Mouse (Mus musculus) kidney, embryonic 14.5 days (tissue): ENCODE results near the gene Il17rb. TPM values are rescaled to one million over a fixed set of nuclear protein-coding genes. Genes with fewer than 3 reads are reported as not detected.

Experiments
- ATAC-seq: fragments of 200-750 bp; cut with Nextera tagmentation; 2 replicates; pipeline ENCODE4 v1.8.0; 2017; ENCODE audit warnings: moderate number of reproducible peaks, mild to moderate bottlenecking, moderate TSS enrichment, moderate library complexity; ENCODE audit not compliant: low FRiP score, low TSS enrichment
- H3K27ac ChIP-seq: fragments of 300-500 bp; sonication (generic); 2 replicates; pipeline ENCODE4 v1.5.1; 2014; ENCODE audit warnings: low read depth, mild to moderate bottlenecking, low read length, moderate library complexity, mixed read lengths
- H3K27me3 ChIP-seq: fragments of 300-500 bp; sonication (generic); 2 replicates; pipeline ENCODE4 v1.6.1; 2014; ENCODE audit warnings: mild to moderate bottlenecking, low read length; ENCODE audit not compliant: control insufficient read depth, insufficient read depth
- H3K36me3 ChIP-seq: fragments of 300-500 bp; sonication (generic); 2 replicates; pipeline ENCODE4 v1.6.1; 2014; ENCODE audit warnings: low read length, mixed read lengths; ENCODE audit not compliant: control insufficient read depth, insufficient read depth
- H3K4me1 ChIP-seq: fragments of 300-500 bp; sonication (generic); 2 replicates; pipeline ENCODE4 v1.6.1; 2014; ENCODE audit warnings: low read length, mixed read lengths; ENCODE audit not compliant: control insufficient read depth, insufficient read depth
- H3K4me2 ChIP-seq: fragments of 300-500 bp; sonication (generic); replicated peaks from 2 replicates; pipeline ENCODE4 v1.6.1; 2014; ENCODE audit warnings: low read depth, mild to moderate bottlenecking, low read length
- H3K4me3 ChIP-seq: fragments of 300-500 bp; sonication (generic); 2 replicates; pipeline ENCODE4 v1.5.1; 2014; ENCODE audit warnings: mild to moderate bottlenecking, low read length
- H3K9ac ChIP-seq: fragments of 300-500 bp; sonication (generic); 2 replicates; pipeline ENCODE4 v1.6.1; 2014; ENCODE audit warnings: low read depth, mild to moderate bottlenecking, low read length, moderate library complexity
- H3K9me3 ChIP-seq: fragments of 300-500 bp; sonication (generic); 2 replicates; pipeline ENCODE4 v1.6.1; 2016; ENCODE audit warnings: low read length; ENCODE audit not compliant: control insufficient read depth
- WGBS: fragments of 180-500 bp; shearing (Covaris S2); extraction: QIAGEN DNeasy Blood & Tissue Kit; methylation state at CpG from one replicate; pipeline ENCODE4 v1.1.7; 2014; 5-methylcytosine and 5-hydroxymethylcytosine counted together
- microRNA-seq: library from miRNA; unstranded; fragments of <30 nt; microRNA quantifications from one replicate; pipeline ENCODE4, GENCODE M21; 2016
- polyA plus RNA-seq: library from polyadenylated mRNA; unstranded; fragments of >200 nt; fragmentation: Nextera tagmentation; extraction: Ambion mirVana; gene quantifications from 2 replicates; pipeline ENCODE4 v1.2.1, GENCODE M21; 2014

Il17rb gene
- polyA plus RNA-seq, 1 experiment from 2014 or later = 1.4 TPM

DNA sequence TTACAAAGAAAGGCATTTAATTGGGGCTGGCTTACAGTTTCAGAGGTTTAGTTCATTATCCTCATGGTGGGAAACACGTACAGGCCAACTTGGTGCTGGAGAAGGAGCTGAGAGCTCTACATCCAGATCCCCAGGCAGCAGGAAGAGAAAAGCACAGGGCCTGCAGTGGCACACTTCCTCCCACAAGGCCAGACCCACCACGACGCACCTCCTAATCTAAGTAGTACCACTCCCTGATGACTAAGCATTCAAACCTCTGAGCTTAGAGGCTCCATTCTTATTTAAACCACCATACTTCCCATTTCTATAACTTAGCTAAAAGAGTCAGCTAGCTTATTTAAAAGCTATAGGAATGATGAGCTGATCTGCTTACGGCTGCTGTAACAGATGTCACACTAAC, 57.9 kb downstream of the Il17rb start:
- H3K36me3 ChIP-seq = no peaks in the 10 kb centered on the region
- ATAC-seq = no peak
- H3K9me3 ChIP-seq = no peaks in the 10 kb centered on the region
- no peaks in the 10 kb centered on the region for H3K27me3 ChIP-seq
- no peak overlapping the region for H3K4me3 ChIP-seq
- H3K9ac ChIP-seq = no peak overlapping the region
- H3K4me2 ChIP-seq = no peak overlapping the region
- no peaks in the 10 kb centered on the region for H3K4me1 ChIP-seq
- no peak overlapping the region for H3K27ac ChIP-seq
- 85% methylated on average over 4 of the region's 4 CpGs for WGBS

DNA sequence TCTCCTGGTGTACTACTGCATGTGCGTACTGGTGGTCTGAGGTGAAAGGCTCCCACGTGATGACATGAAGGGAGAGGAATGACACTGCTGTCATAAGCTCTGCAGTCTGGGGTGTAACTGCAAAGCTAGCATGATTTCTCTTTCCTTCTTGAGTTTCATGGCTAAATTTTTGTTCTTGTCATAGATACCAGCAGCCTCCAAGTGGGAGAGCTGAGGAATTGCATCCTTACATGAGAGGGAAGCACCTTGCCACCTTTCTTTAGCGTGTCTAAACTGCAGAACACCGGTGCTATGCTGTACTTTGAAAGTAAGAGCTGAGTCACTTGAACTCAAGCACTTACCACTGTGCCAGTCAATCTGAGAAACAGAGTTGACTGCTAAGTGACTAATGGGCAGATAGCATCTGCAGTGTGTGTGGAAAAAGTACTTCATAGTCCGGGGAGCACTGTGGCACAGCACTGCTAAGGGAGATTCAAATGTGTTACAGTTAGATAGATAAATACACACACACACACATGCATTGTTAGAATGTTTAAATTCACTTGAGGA, 61.9 kb downstream of the Il17rb start:
- no peak for ATAC-seq
- Histone ChIP-seq H3K36me3 (no peaks in the 10 kb centered on the region), H3K4me3 (no peak overlapping the region), H3K27ac (no peak overlapping the region), H3K9ac (no peak overlapping the region), H3K9me3 (no peaks in the 10 kb centered on the region), H3K27me3 (peaks cover 3% of the 10 kb centered on the region; the same call in 1 of the 2 replicates), H3K4me2 (no peak overlapping the region), H3K4me1 (no peaks in the 10 kb centered on the region)
- WGBS = 76% methylated on average over 5 of the region's 5 CpGs

Small RNA genes within 50 kb of the gene (microRNA-seq; reads per million reads assigned to microRNA genes)
- 0.63 reads per million for gene Mir6947

Other genes with a start within 250 kb of the Il17rb start
- gene Selenok, start 40.6 kb downstream of the Il17rb start, polyA plus RNA-seq = 203 and 294 TPM in 2 replicates
- 48.2 and 62.5 TPM in 2 replicates for gene Actr8, start 30.6 kb downstream of the Il17rb start, polyA plus RNA-seq
- gene Chdh, start 127 bp upstream of the Il17rb start, polyA plus RNA-seq = 0.87 and 0.89 TPM in 2 replicates